Mouse (Mus musculus) adrenal gland, postnatal 4 days (tissue): ENCODE measurements around the gene Pcyt1a. TPM values are rescaled to one million over a fixed set of nuclear protein-coding genes. Genes with fewer than 3 reads are reported as not detected.

Source experiments
- DNase-seq, 2 experiments: peaks; one replicate each; pipeline ENCODE4 v3.0.0; 2021 to 2022; ENCODE audit warnings: low spot score in 2 of 2, mixed read lengths in 2 of 2
- long read RNA-seq, 2 experiments: library from polyadenylated mRNA; stranded (forward); transcript quantifications; one replicate each; pipeline ENCODE4 v2.0.0; 2021
- total RNA-seq, 2 experiments: library from RNA; stranded (reverse); gene quantifications; 2 replicates each; pipeline ENCODE4 v1.2.3; 2021

Gene Pcyt1a
- total RNA-seq: 10 to 100 TPM; 66.0 to 70.6 TPM
- long read RNA-seq, experiment 1, full-length matches to known transcripts: 4 of 5 reads
- long read RNA-seq, experiment 1, partial matches to known transcripts: 0 of 5 reads
- long read RNA-seq, experiment 1, other reads (novel, unspliced or antisense): 1 of 5 reads
- long read RNA-seq, experiment 2, full-length matches to known transcripts: 8 of 19 reads
- long read RNA-seq, experiment 2, partial matches to known transcripts: 10 of 19 reads
- long read RNA-seq, experiment 2, other reads (novel, unspliced or antisense): 1 of 19 reads

DNA sequence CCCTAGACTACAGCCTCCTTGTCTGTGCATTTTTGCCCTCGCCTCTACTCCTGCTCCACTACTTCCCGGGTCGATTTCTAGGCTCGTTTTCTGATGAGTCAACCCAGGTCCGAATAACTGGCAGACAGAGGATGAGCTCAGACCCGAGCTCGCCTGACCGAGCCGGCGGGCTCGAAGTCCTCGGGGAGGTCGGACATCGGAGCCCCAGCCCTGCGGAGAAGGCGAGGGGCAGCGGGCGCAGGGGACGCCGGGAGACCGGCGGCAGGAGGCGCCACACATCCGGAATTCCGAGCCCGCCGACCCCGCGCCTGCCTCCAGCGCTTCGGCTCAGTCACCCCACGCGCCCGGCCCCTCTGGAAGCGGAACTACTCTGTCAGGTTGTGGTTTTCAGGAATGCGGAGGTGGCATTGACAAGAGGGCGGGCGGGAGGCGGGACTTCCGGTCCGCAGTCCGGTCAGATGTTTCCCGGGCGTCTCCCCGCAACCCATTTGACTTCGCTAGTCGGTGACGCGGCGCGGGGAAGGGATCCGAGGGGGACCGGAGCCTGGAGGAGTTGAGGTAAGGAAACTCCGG lies at the start of gene Pcyt1a:
Pcyt1a (plus strand) TSS at position 448 of the 573 bp plus-strand sequence.
- peak; percentile 68 to 82 for DNase-seq

- no peak for DNase-seq
Observed at GRCm38 (mm10) chr16:32382901-32383300, 47.8 kb upstream of the Pcyt1a start.

GRCm38 (mm10) chr16:32384885-32385284 lies 45.8 kb upstream of the Pcyt1a start:
- DNase-seq: no peak

DNA sequence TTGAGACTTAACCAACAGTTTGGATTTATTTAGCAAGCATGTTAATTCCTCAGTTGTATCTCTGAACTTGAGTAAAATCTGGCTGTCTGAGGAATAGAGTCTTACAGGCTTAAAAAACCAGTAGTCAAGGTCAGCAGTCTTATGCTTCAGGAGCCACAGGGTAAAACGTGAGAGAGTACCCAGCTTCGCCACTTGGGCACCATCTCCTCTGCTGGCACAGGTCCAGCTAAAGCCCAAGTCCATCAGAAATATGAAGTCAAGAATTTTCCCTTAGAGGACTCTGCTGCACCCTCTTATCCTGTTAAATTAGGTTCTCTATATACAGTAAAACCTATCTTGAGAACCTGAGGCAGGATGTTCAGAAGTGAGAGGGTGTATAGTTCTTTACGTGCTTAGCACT lies 43.9 kb upstream of the Pcyt1a start:
- DNase-seq: no peak

DNA sequence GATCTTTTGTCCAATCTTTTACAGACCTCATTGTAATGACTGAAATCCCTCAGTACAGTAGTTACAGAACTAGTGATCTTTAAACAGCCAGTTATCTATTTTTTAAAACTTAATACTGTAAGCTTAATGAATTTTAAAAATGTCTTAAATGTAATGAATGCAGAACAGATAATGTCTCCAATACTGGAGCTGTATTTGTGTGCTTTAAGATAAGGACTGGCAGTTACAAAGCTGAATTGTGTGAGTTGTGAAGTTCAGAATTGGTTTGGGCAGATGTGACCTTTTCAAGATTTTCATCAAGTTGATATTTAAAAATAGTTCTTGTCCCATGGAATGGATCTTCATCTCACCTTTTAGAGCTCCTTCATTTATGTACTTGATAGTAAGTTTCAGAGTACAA lies 41.7 kb upstream of the Pcyt1a start:
- DNase-seq: no peak

DNA sequence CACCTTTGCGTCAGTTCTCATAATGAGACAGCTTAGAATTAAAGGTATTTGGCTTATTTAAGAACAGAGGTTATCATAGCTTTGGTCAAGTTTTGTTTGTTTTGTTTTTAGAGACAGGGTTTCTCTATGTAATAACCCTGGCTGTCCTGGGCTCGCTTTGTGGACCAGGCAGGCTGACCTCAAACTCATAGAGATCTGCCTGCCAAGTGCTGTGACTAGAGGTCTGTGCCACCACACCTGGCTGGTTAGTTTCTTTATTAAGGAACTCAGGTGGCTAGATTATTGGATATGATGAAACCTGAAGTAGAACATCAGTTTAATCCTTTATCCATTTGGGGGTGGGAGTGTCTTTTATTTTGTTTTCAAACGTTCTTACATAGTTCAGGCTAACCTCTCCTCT lies 40.9 kb upstream of the Pcyt1a start:
- DNase-seq: no peak

GRCm38 (mm10) chr16:32390882-32391281 lies 39.8 kb upstream of the Pcyt1a start:
- DNase-seq: no peak

- DNase-seq: no peak
Observed at GRCm38 (mm10) chr16:32395679-32396540, 34.8 kb upstream of the Pcyt1a start.

GRCm38 (mm10) chr16:32396541-32396835 lies 34.2 kb upstream of the Pcyt1a start:
- DNase-seq: no peak

DNA sequence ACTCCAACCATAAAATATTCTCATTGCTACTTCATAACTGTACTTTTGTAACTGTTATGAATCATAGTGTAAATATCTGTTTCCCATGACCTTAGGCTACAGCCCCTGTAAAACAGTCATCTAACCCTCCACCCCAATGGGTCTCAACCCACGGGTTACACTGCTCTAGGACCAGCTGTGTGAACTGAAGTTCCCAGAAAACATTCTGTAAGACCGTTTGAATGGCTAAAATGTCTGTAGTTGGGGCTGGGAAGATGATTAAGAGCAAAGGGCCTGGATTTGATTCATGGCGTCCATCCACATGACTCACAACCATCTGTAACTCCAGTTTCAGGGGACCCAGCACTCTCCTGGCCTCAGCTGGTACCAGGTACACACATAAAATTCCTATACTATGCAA lies 32.5 kb upstream of the Pcyt1a start:
- DNase-seq: no peak

GRCm38 (mm10) chr16:32400267-32400666 lies 30.5 kb upstream of the Pcyt1a start, which contains the start of gene Tm4sf19:
Gene Tm4sf19 (plus strand): TSS chr16:32400506.
- no peak for DNase-seq

- no peak for DNase-seq
Observed at GRCm38 (mm10) chr16:32401335-32401965, 29.3 kb upstream of the Pcyt1a start.

DNA sequence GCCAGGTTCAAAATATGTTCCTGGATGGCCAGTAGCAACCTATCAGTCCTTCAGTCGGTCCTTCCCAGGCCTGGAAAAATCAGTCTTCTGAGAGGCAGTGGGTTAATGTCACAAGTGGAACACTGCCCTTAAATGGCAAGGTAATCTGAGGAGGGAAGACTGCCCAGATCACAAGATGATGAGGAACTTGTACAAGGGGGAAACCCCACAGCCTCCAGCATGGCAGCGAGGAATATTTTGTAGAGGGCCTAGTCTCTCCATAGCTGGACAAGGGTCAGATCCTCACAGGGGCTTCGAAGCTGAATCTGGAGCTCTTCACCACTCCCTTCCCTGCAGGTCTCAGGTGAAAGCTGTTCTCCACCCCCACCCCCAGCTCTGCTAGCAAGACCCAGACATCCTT lies 27.9 kb upstream of the Pcyt1a start:
- no peak for DNase-seq

GRCm38 (mm10) chr16:32405716-32406115 lies 25.0 kb upstream of the Pcyt1a start:
- DNase-seq: no peak

- no peak for DNase-seq
Observed at GRCm38 (mm10) chr16:32406671-32407070, 24.1 kb upstream of the Pcyt1a start.

GRCm38 (mm10) chr16:32407730-32408129 lies 23.0 kb upstream of the Pcyt1a start:
- DNase-seq: no peak

- DNase-seq: no peak
Observed at GRCm38 (mm10) chr16:32417457-32417856, 13.3 kb upstream of the Pcyt1a start.

GRCm38 (mm10) chr16:32419517-32420483 lies 10.9 kb upstream of the Pcyt1a start, which contains the start of gene Tctex1d2:
Gene Tctex1d2 (plus strand): TSS chr16:32419702.
- DNase-seq: peak; percentile 86 to 87

GRCm38 (mm10) chr16:32427506-32427905 lies 3.2 kb upstream of the Pcyt1a start:
- DNase-seq: no peak

DNA sequence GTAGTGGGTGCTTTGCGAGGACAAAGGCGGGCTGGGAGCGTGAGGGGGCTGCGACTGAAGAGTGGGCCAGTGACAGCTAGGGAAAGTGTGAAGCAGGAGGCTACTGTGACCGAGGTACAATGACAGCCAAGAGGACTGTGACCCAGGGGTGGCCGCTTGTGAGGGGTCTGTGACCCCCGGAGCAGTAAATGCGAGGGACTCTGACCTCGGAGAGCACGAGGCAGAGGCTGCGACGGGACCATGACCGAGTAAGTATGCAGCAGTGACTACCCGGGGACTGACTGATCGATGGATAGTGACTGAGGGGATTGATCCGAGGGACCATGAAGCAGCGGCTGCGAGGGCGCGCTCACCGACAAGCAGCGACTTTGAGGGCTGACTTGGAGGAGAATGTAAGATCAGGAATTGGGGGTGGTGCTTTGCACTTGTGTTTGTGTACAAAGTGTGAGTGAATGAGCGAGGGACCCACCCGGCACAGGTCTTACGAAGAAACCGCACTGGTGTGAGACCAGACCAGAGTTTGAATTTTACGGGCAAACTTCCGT lies 398 bp downstream of the Pcyt1a start:
- no peak for DNase-seq
